Mouse (Mus musculus) stomach, postnatal 0 days (tissue): ENCODE data around the gene Rtkn2.

Experiments
- CTCF ChIP-seq: IDR thresholded peaks from 2 replicates; pipeline ENCODE4 v1.5.1; 2016; ENCODE audit warnings: antibody characterized with exemption, low read depth, mild to moderate bottlenecking, moderate library complexity
- EP300 ChIP-seq: optimal IDR thresholded peaks from 2 replicates; pipeline ENCODE3; 2016; ENCODE audit warnings: antibody characterized with exemption

GRCm38 (mm10) chr10:68003651-68004422, 24.5 kb downstream of the Rtkn2 start:
- no peak for TF ChIP-seq EP300
- no peak; the same call in 1 of the 2 replicates for TF ChIP-seq CTCF
